Mouse (Mus musculus): ENCODE measurements around the gene Plpp3.

GRCm38 (mm10) chr4:105184924-105185323 lies 27.8 kb downstream of the Plpp3 start:
- TF ChIP-seq EP300 (optimal IDR thresholded peaks at IDR 0.05) (no peak), CTCF (IDR thresholded peaks at IDR 0.05; ENCODE audit: low read depth) (no peak)
